Mouse (Mus musculus) forebrain, embryonic 16.5 days (tissue): ENCODE data around the gene Wwox. TPM values are rescaled to one million over a fixed set of nuclear protein-coding genes. Genes with fewer than 3 reads are reported as not detected.
"Not testable (repeated sequence)": the region's sequence is repeated elsewhere in the genome, so short reads cannot be mapped to it uniquely, and the experiment has no call there.

Experiments
- ATAC-seq: fragments of 200-750 bp; cut with Nextera tagmentation; 2 replicates; pipeline ENCODE4 v1.8.0; 2017; ENCODE audit warnings: mild to moderate bottlenecking, moderate library complexity
- H3K27ac ChIP-seq: fragments of 300-500 bp; sonication (generic); 2 replicates; pipeline ENCODE4 v1.5.1; 2014; ENCODE audit warnings: low read length, control low read depth
- H3K27me3 ChIP-seq: fragments of 300-500 bp; sonication (generic); replicated peaks from 2 replicates; pipeline ENCODE4 v1.6.1; 2014; ENCODE audit warnings: low read length; ENCODE audit not compliant: control insufficient read depth, insufficient read depth
- H3K36me3 ChIP-seq: fragments of 300-500 bp; sonication (generic); 2 replicates; pipeline ENCODE4 v1.6.1; 2014; ENCODE audit not compliant: control insufficient read depth, insufficient read depth
- H3K4me1 ChIP-seq: fragments of 300-500 bp; sonication (generic); replicated peaks from 2 replicates; pipeline ENCODE4 v1.6.1; 2014; ENCODE audit warnings: low read length; ENCODE audit not compliant: control insufficient read depth, insufficient read depth
- H3K4me2 ChIP-seq: fragments of 300-500 bp; sonication (generic); 2 replicates; pipeline ENCODE4 v1.6.1; 2014; ENCODE audit warnings: mild to moderate bottlenecking, low read length, control low read depth
- H3K4me3 ChIP-seq: fragments of 300-500 bp; sonication (generic); replicated peaks from 2 replicates; pipeline ENCODE4 v1.5.1; 2014; ENCODE audit warnings: mild to moderate bottlenecking, low read length, control low read depth
- H3K9ac ChIP-seq: fragments of 300-500 bp; sonication (generic); replicated peaks from 2 replicates; pipeline ENCODE4 v1.6.1; 2014; ENCODE audit warnings: low read depth, low read length, control low read depth
- H3K9me3 ChIP-seq: fragments of 300-500 bp; sonication (generic); 2 replicates; pipeline ENCODE4 v1.6.1; 2016; ENCODE audit warnings: low read length; ENCODE audit not compliant: control insufficient read depth
- WGBS: fragments of 180-500 bp; shearing (Covaris S2); extraction: QIAGEN DNeasy Blood & Tissue Kit; methylation state at CpG from one replicate; pipeline ENCODE4 v1.1.7; 2014; 5-methylcytosine and 5-hydroxymethylcytosine counted together
- polyA plus RNA-seq: library from polyadenylated mRNA; unstranded; fragments of >200 nt; fragmentation: Nextera tagmentation; extraction: Ambion mirVana; gene quantifications from 2 replicates; pipeline ENCODE4 v1.2.1, GENCODE M21; 2015

The Wwox gene
- polyA plus RNA-seq, 1 experiment from 2014 or later = 11.4 TPM

- H3K36me3 ChIP-seq = no peaks in the 10 kb centered on the region
- no peaks in the 10 kb centered on the region for H3K27me3 ChIP-seq
- H3K4me1 ChIP-seq = no peaks in the 10 kb centered on the region
- no peak overlapping the region for H3K4me2 ChIP-seq
- no peak for ATAC-seq
- no peak overlapping the region for H3K4me3 ChIP-seq
- H3K9ac ChIP-seq = no peak overlapping the region
- 78% methylated on average over 12 of the region's 12 CpGs for WGBS
- H3K27ac ChIP-seq = no peak overlapping the region
- no peaks in the 10 kb centered on the region for H3K9me3 ChIP-seq
Observed at GRCm38 (mm10) chr8:114816343-114816742, 376.9 kb downstream of the Wwox start.

- H3K36me3 ChIP-seq = no peaks in the 10 kb centered on the region
- no peak overlapping the region for H3K4me2 ChIP-seq
- H3K4me1 ChIP-seq = no peaks in the 10 kb centered on the region
- 18% methylated on average over 4 of the region's 4 CpGs for WGBS
- H3K9me3 ChIP-seq = no peaks in the 10 kb centered on the region
- H3K4me3 ChIP-seq = no peak overlapping the region
- no peak overlapping the region for H3K9ac ChIP-seq
- no peaks in the 10 kb centered on the region for H3K27me3 ChIP-seq
- no peak overlapping the region for H3K27ac ChIP-seq
- no peak for ATAC-seq
Observed at GRCm38 (mm10) chr8:114816949-114817348, 377.5 kb downstream of the Wwox start.

- Histone ChIP-seq H3K4me2 (no peak overlapping the region), H3K27me3 (no peaks in the 10 kb centered on the region), H3K36me3 (no peaks in the 10 kb centered on the region), H3K27ac (no peak overlapping the region), H3K4me1 (no peaks in the 10 kb centered on the region), H3K9ac (no peak overlapping the region), H3K9me3 (no peaks in the 10 kb centered on the region), H3K4me3 (no peak overlapping the region)
- WGBS = 81% methylated on average over 8 of the region's 8 CpGs
- ATAC-seq = no peak
Observed at GRCm38 (mm10) chr8:114821543-114821942, 382.1 kb downstream of the Wwox start.

GRCm38 (mm10) chr8:114825460-114825859, 386.0 kb downstream of the Wwox start:
- H3K9me3 ChIP-seq = no peaks in the 10 kb centered on the region
- no peak for ATAC-seq
- no peak overlapping the region for H3K9ac ChIP-seq
- no peak overlapping the region for H3K4me3 ChIP-seq
- H3K4me1 ChIP-seq = no peaks in the 10 kb centered on the region
- H3K36me3 ChIP-seq = no peaks in the 10 kb centered on the region
- no peak overlapping the region for H3K27ac ChIP-seq
- WGBS = 92% methylated on average over 8 of the region's 8 CpGs
- H3K27me3 ChIP-seq = no peaks in the 10 kb centered on the region
- H3K4me2 ChIP-seq = no peak overlapping the region

- no peak overlapping the region for H3K27ac ChIP-seq
- 83% methylated on average over 5 of the region's 5 CpGs for WGBS
- H3K4me3 ChIP-seq = no peak overlapping the region
- H3K4me2 ChIP-seq = no peak overlapping the region
- no peak for ATAC-seq
- no peaks in the 10 kb centered on the region for H3K4me1 ChIP-seq
- no peaks in the 10 kb centered on the region for H3K27me3 ChIP-seq
- no peak overlapping the region for H3K9ac ChIP-seq
- H3K36me3 ChIP-seq = no peaks in the 10 kb centered on the region
- no peaks in the 10 kb centered on the region for H3K9me3 ChIP-seq
Observed at GRCm38 (mm10) chr8:114826991-114827390, 387.5 kb downstream of the Wwox start.

GRCm38 (mm10) chr8:114827810-114828209, 388.4 kb downstream of the Wwox start:
- H3K27ac ChIP-seq, H3K4me2 ChIP-seq, H3K9me3 ChIP-seq, H3K4me3 ChIP-seq, H3K27me3 ChIP-seq, ATAC-seq, H3K9ac ChIP-seq, H3K36me3 ChIP-seq, H3K4me1 ChIP-seq: not testable (repeated sequence)
- WGBS = 67% methylated on average over 1 of the region's 1 CpGs

GRCm38 (mm10) chr8:114831595-114831994, 392.1 kb downstream of the Wwox start:
- no peak overlapping the region for H3K4me3 ChIP-seq
- no peaks in the 10 kb centered on the region for H3K9me3 ChIP-seq
- H3K9ac ChIP-seq = no peak overlapping the region
- H3K4me2 ChIP-seq = no peak overlapping the region
- no peaks in the 10 kb centered on the region for H3K4me1 ChIP-seq
- H3K36me3 ChIP-seq = no peaks in the 10 kb centered on the region
- H3K27ac ChIP-seq = no peak overlapping the region
- 90% methylated on average over 9 of the region's 9 CpGs for WGBS
- ATAC-seq = no peak
- H3K27me3 ChIP-seq = no peaks in the 10 kb centered on the region

GRCm38 (mm10) chr8:114832251-114832774, 392.9 kb downstream of the Wwox start:
- H3K27ac ChIP-seq = no peak overlapping the region
- H3K27me3 ChIP-seq = no peaks in the 10 kb centered on the region
- ATAC-seq = no peak
- no peak overlapping the region for H3K4me3 ChIP-seq
- no peaks in the 10 kb centered on the region for H3K4me1 ChIP-seq
- WGBS = 95% methylated on average over 8 of the region's 8 CpGs
- H3K4me2 ChIP-seq = no peak overlapping the region
- H3K9ac ChIP-seq = no peak overlapping the region
- no peaks in the 10 kb centered on the region for H3K36me3 ChIP-seq
- H3K9me3 ChIP-seq = no peaks in the 10 kb centered on the region

GRCm38 (mm10) chr8:114834730-114835129, 395.3 kb downstream of the Wwox start:
- ATAC-seq = no peak

GRCm38 (mm10) chr8:114839998-114840397, 400.5 kb downstream of the Wwox start:
- Histone ChIP-seq H3K4me2 (no peak overlapping the region), H3K9ac (no peak overlapping the region), H3K27me3 (no peaks in the 10 kb centered on the region), H3K9me3 (no peaks in the 10 kb centered on the region), H3K4me3 (no peak overlapping the region), H3K27ac (no peak overlapping the region), H3K36me3 (no peaks in the 10 kb centered on the region), H3K4me1 (peaks cover 3% of the 10 kb centered on the region; the same call in 1 of the 2 replicates)
- no peak for ATAC-seq
- WGBS = 94% methylated on average over 10 of the region's 10 CpGs

More at GRCm38 (mm10) chr8:114834730-114835129, 395.3 kb downstream of the Wwox start:
- WGBS = 87% methylated on average over 15 of the region's 15 CpGs
- Histone ChIP-seq H3K36me3 (no peaks in the 10 kb centered on the region), H3K27ac (no peak overlapping the region), H3K9ac (no peak overlapping the region), H3K4me1 (no peaks in the 10 kb centered on the region), H3K4me3 (no peak overlapping the region), H3K9me3 (no peaks in the 10 kb centered on the region), H3K27me3 (no peaks in the 10 kb centered on the region), H3K4me2 (no peak overlapping the region)
